11 mouse cellular contexts compared by ENCODE assay signal in genomic region chrX:84932715-84933473, GRCm38 (mm10).
DNase-seq lines count a peak whose midpoint lies in the region; TF ChIP-seq lines count a peak whose summit lies in the region.
"Had no signal": no experiment of that assay in that cellular context is flagged by ENCODE, and none has a peak within 500 bp of the region (broad histone marks: within the 10 kb centered on the region; RNA-seq: fewer than 3 reads in every experiment).

No protein-coding gene starts in this region.

- WGBS in lung, adult 2 months: 78% methylated on average over 10 of the region's 10 CpGs
- 87% methylated on average over 10 of the region's 10 CpGs for WGBS in thymus, adult 2 months
- WGBS in kidney, adult 2 months: 84% methylated on average over 10 of the region's 10 CpGs

- peak; percentile 4 to 5 for DNase-seq in lung, adult 18-20 months
- no peak for DNase-seq in lung, adult 2 months
- DNase-seq in cerebellum, postnatal 14 days: peak; percentile 85 to 87
- peak; percentile 12 to 46 for DNase-seq in layer of hippocampus, postnatal 10 days (ENCODE audit: low spot score in 2 of 2)
- peak; percentile 10 for DNase-seq in right cerebral cortex, postnatal 25 days
- no peak for DNase-seq in gastrocnemius, postnatal 4 days (ENCODE audit: low spot score in 2 of 2)
- no peak for DNase-seq in thymus, adult 2 months
- no peak for DNase-seq in kidney, adult 2 months

- no peak overlapping the region for H3K27ac ChIP-seq in thymus, adult 2 months (ENCODE audit: control insufficient read depth, insufficient read depth, low read length)
- no peak overlapping the region for H3K27ac ChIP-seq in kidney, adult 2 months (ENCODE audit: insufficient read depth, low read depth, low read length)
- H3K27ac ChIP-seq: embryonic facial prominence, embryonic 13.5 days; kidney, postnatal 0 days had no signal

- H3K4me1 ChIP-seq in lung, adult 2 months (ENCODE audit: control insufficient read depth, insufficient read depth, low read length): no peaks in the 10 kb centered on the region
- H3K4me1 ChIP-seq in thymus, adult 2 months (replicated peaks; ENCODE audit: control insufficient read depth, insufficient read depth, low read length): no peaks in the 10 kb centered on the region
- H3K4me1 ChIP-seq in kidney, adult 2 months (ENCODE audit: control insufficient read depth, insufficient read depth, low read length): no peaks in the 10 kb centered on the region
- H3K4me1 ChIP-seq: embryonic facial prominence, embryonic 13.5 days; megakaryocyte, embryonic 14.5 days had no signal

- TF ChIP-seq CTCF in lung, adult 2 months (IDR thresholded peaks at IDR 0.05; ENCODE audit: insufficient read depth, low read length): no peak
- no peak for TF ChIP-seq CTCF in thymus, adult 2 months (IDR thresholded peaks at IDR 0.05; ENCODE audit: borderline replicate concordance, control insufficient read depth, extremely low read depth, insufficient read depth, low read length, poor library complexity)
- TF ChIP-seq CTCF in kidney, adult 2 months (conservative IDR thresholded peaks at IDR 0.05; ENCODE audit: insufficient read depth, insufficient read length, low read depth, low read length): no peak

- no peaks in the 10 kb centered on the region for H3K27me3 ChIP-seq in thymus, adult 2 months (ENCODE audit: control insufficient read depth, insufficient read depth, low read length)
- no peaks in the 10 kb centered on the region for H3K27me3 ChIP-seq in kidney, adult 2 months (replicated peaks; ENCODE audit: control insufficient read depth, insufficient read depth, low read length)
- H3K27me3 ChIP-seq: embryonic facial prominence, embryonic 13.5 days; megakaryocyte, embryonic 14.5 days had no signal

- TF ChIP-seq POLR2A in lung, adult 2 months (IDR thresholded peaks at IDR 0.05; ENCODE audit: borderline replicate concordance, extremely low read depth, low read depth, low read length): no peak
- no peak for TF ChIP-seq POLR2A in thymus, adult 2 months (IDR thresholded peaks at IDR 0.05; ENCODE audit: control insufficient read depth, extremely low read depth, insufficient read depth, low read length, poor library complexity)
- no peak for TF ChIP-seq POLR2A in kidney, adult 2 months (IDR thresholded peaks at IDR 0.05; ENCODE audit: low read depth, low read length)

- H3K4me3 ChIP-seq in lung, adult 2 months (replicated peaks; ENCODE audit: extremely low read depth, low read depth, low read length): no peak overlapping the region
- H3K4me3 ChIP-seq in thymus, adult 2 months (ENCODE audit: control insufficient read depth, insufficient read depth, low read length): no peak overlapping the region
- H3K4me3 ChIP-seq in kidney, adult 2 months (ENCODE audit: insufficient read depth, low read depth, low read length): no peak overlapping the region
- H3K4me3 ChIP-seq: embryonic facial prominence, embryonic 13.5 days; megakaryocyte, embryonic 14.5 days had no signal

- no peaks in the 10 kb centered on the region for H3K36me3 ChIP-seq in thymus, adult 2 months (ENCODE audit: control insufficient read depth, insufficient read depth, low read length)
- no peaks in the 10 kb centered on the region for H3K36me3 ChIP-seq in kidney, adult 2 months (ENCODE audit: control insufficient read depth, insufficient read depth, low read length)
- H3K36me3 ChIP-seq: embryonic facial prominence, embryonic 13.5 days had no signal

Comparison
In these comparisons a context has a peak if more than half of its experiments do, and no peak if none do; other contexts are left out.
1. DNase-seq: peak in lung, adult 18-20 months (2 of 2), cerebellum, postnatal 14 days (2 of 2), layer of hippocampus, postnatal 10 days (2 of 2) and right cerebral cortex, postnatal 25 days (single experiment); none in lung, adult 2 months (single experiment), gastrocnemius, postnatal 4 days (0 of 2), thymus, adult 2 months (single experiment) and kidney, adult 2 months (single experiment).